Mouse (Mus musculus) heart, postnatal 0 days (tissue): ENCODE measurements around the gene Lgals9. TPM values are rescaled to one million over a fixed set of nuclear protein-coding genes. Genes with fewer than 3 reads are reported as not detected.
"Not testable (repeated sequence)": the region's sequence is repeated elsewhere in the genome, so short reads cannot be mapped to it uniquely, and the experiment has no call there.

ENCODE experiments used
- ATAC-seq: fragments of 200-750 bp; cut with Nextera tagmentation; 2 replicates; pipeline ENCODE4 v1.8.0; 2017; ENCODE audit warnings: low read depth, moderate number of reproducible peaks, moderate library complexity; ENCODE audit not compliant: insufficient read depth
- DNase-seq: peaks from one replicate; pipeline ENCODE4 v3.0.0-alpha.2; 2016; ENCODE audit warnings: low spot score
- H3K27ac ChIP-seq: fragments of 300-500 bp; sonication (generic); 2 replicates; pipeline ENCODE4 v1.5.1; 2014; ENCODE audit warnings: low read depth, mild to moderate bottlenecking
- H3K27me3 ChIP-seq: fragments of 300-500 bp; sonication (generic); 2 replicates; pipeline ENCODE4 v1.6.1; 2014; ENCODE audit warnings: low read length, mixed read lengths; ENCODE audit not compliant: control insufficient read depth, insufficient read depth
- H3K36me3 ChIP-seq: fragments of 300-500 bp; sonication (generic); replicated peaks from 2 replicates; pipeline ENCODE4 v1.6.1; 2014; ENCODE audit warnings: low read length, mixed read lengths; ENCODE audit not compliant: control insufficient read depth, insufficient read depth
- H3K4me1 ChIP-seq: fragments of 300-500 bp; sonication (generic); 2 replicates; pipeline ENCODE4 v1.6.1; 2014; ENCODE audit warnings: antibody characterized with exemption; ENCODE audit not compliant: control insufficient read depth, insufficient read depth
- H3K4me2 ChIP-seq: fragments of 300-500 bp; sonication (generic); 2 replicates; pipeline ENCODE4 v1.6.1; 2014; ENCODE audit warnings: low read depth, mild to moderate bottlenecking, low read length, moderate library complexity
- H3K4me3 ChIP-seq: fragments of 300-500 bp; sonication (generic); 2 replicates; pipeline ENCODE4 v1.5.1; 2014; ENCODE audit warnings: low read depth, low read length
- H3K9ac ChIP-seq: fragments of 300-500 bp; sonication (generic); replicated peaks from 2 replicates; pipeline ENCODE4 v1.6.1; 2014; ENCODE audit warnings: low read depth, low read length, mixed read lengths
- H3K9me3 ChIP-seq: fragments of 300-500 bp; sonication (generic); replicated peaks from 2 replicates; pipeline ENCODE4 v1.6.1; 2016; ENCODE audit warnings: low read length; ENCODE audit not compliant: control insufficient read depth
- CTCF ChIP-seq: IDR thresholded peaks from 2 replicates; pipeline ENCODE4 v1.5.1; 2016; ENCODE audit warnings: antibody characterized with exemption, control low read depth, low read depth
- EP300 ChIP-seq: IDR thresholded peaks from 2 replicates; pipeline ENCODE4 v1.6.1; 2016; ENCODE audit warnings: antibody characterized with exemption, low read depth
- WGBS: fragments of 180-500 bp; shearing (Covaris S2); extraction: QIAGEN DNeasy Blood & Tissue Kit; methylation state at CpG from one replicate; pipeline ENCODE4 v1.1.7; 2014; 5-methylcytosine and 5-hydroxymethylcytosine counted together
- polyA plus RNA-seq: library from polyadenylated mRNA; unstranded; fragments of >200 nt; fragmentation: Nextera tagmentation; extraction: Ambion mirVana; gene quantifications from 2 replicates; pipeline ENCODE4 v1.2.1, GENCODE M21; 2015
- total RNA-seq: library from RNA; depleted of rRNA; stranded (reverse); fragments of >200 nt; gene quantifications from 2 replicates; pipeline ENCODE4 v1.2.3, GENCODE M21; 2014; ENCODE audit warnings: low replicate concordance

Lgals9 gene
- total and polyA plus RNA-seq, 2 experiments from 2014 or later = 76.9 to 125 TPM

DNA sequence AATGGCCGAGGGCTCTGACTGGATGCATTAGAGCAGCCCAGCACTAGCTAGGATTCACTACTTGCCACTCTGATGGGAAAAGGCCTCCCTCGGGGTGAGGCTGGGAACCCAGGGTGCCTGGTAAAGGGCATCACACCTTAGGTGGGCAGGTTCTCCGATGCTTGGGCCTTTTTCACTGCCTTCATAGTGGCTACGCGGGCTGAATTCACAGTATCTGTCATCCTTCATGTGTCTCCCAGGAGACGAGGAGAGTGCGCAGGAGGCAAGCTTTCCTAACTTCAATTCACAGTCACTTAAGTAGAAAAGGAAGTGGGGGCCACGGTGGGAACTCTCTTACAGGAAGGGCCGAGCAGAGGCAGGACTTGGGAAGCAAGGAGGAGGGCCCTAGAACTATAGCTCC, 29.1 kb upstream of the Lgals9 start:
- Histone ChIP-seq H3K4me1 (no peaks in the 10 kb centered on the region), H3K4me3 (no peak overlapping the region), H3K36me3 (peaks cover 32% of the 10 kb centered on the region), H3K9me3 (no peaks in the 10 kb centered on the region), H3K4me2 (no peak overlapping the region), H3K27me3 (no peaks in the 10 kb centered on the region), H3K27ac (peak overlapping the region; percentile 63), H3K9ac (no peak overlapping the region)
- DNase-seq = no peak
- ATAC-seq = peak; percentile 45
- no peak for TF ChIP-seq EP300
- no peak for TF ChIP-seq CTCF
- 60% methylated on average over 9 of the region's 9 CpGs for WGBS

DNA sequence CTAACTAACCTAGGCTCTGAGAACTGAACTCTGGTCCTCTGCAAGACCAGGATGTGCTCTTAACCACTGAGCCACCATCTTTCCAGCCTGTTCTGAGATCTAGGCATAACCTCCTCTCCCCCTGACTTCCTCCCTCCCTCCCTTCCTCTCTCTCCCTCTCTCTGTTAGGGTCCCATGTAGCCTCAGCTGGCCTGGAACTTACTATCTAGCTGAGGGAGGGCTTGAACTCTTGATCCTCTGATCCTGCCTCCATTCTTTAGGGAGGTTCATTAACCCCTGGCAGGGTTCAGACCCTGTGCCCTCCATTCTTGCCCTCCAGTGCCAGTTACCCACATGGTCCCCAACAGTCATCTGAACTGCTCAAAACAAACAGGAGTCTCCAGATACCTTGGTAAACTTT, 28.3 kb upstream of the Lgals9 start:
- DNase-seq = no peak

DNA sequence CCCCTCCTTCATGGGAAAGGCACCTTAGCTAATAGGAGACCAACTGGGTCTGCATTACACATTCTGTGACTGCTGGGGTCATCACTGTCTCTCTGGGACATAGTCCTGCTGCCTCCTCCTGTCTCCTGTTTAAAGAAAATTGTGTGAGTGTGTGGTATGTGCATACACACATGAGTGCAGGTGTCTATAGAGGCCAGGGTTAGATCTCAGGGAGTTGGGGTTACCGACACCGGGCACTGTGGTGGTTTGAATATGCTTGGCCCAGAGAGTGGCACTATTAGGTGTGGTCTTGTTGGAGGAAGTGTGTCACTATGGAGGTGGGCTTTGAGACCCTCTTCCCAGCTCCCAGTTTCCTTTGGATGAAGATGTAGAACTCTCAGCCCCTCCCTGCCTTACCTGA, 27.8 kb upstream of the Lgals9 start:
- Histone ChIP-seq H3K4me3 (no peak overlapping the region), H3K27me3 (no peaks in the 10 kb centered on the region), H3K36me3 (peaks cover 22% of the 10 kb centered on the region), H3K4me1 (no peaks in the 10 kb centered on the region), H3K9ac (no peak overlapping the region), H3K27ac (no peak overlapping the region), H3K4me2 (no peak overlapping the region), H3K9me3 (no peaks in the 10 kb centered on the region)
- 100% methylated on average over 2 of the region's 2 CpGs for WGBS
- no peak for DNase-seq
- ATAC-seq = no peak
- TF ChIP-seq CTCF (no peak), EP300 (no peak)

More for the DNA sequence above, 28.3 kb upstream of the Lgals9 start:
- H3K9me3 ChIP-seq = no peaks in the 10 kb centered on the region
- H3K4me2 ChIP-seq = no peak overlapping the region
- H3K9ac ChIP-seq = no peak overlapping the region
- no peak for TF ChIP-seq EP300
- no peak for TF ChIP-seq CTCF
- H3K4me1 ChIP-seq = no peaks in the 10 kb centered on the region
- peaks cover 25% of the 10 kb centered on the region for H3K36me3 ChIP-seq
- no peak overlapping the region for H3K27ac ChIP-seq
- no peak for ATAC-seq
- no peak overlapping the region for H3K4me3 ChIP-seq
- H3K27me3 ChIP-seq = no peaks in the 10 kb centered on the region

DNA sequence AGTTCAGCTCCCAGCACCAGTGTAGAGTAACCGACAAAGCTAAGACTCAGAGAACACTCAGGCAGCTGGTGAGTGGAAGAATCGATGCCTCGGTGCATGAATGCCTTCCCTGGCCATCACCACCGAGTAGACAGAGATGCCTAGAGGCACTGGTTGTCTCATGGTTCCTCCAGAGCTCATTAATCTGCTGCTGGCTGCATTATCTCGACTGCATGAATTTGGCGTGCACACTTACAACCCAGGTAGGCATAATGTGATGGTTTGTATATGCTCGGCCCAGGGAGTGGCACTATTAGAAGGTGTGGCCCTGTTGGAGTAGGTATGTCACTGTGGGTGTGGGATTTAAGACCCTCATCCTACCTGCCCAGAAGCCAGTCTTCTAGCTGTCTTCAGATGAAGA, 24.1 kb upstream of the Lgals9 start:
- Histone ChIP-seq H3K36me3 (no peaks in the 10 kb centered on the region), H3K27me3 (no peaks in the 10 kb centered on the region), H3K9me3 (no peaks in the 10 kb centered on the region), H3K4me3 (no peak overlapping the region), H3K4me2 (no peak overlapping the region), H3K4me1 (no peaks in the 10 kb centered on the region), H3K27ac (no peak overlapping the region), H3K9ac (no peak overlapping the region)
- TF ChIP-seq EP300 (no peak), CTCF (no peak)
- ATAC-seq (no peak), DNase-seq (no peak)
- WGBS = 78% methylated on average over 7 of the region's 7 CpGs

DNA sequence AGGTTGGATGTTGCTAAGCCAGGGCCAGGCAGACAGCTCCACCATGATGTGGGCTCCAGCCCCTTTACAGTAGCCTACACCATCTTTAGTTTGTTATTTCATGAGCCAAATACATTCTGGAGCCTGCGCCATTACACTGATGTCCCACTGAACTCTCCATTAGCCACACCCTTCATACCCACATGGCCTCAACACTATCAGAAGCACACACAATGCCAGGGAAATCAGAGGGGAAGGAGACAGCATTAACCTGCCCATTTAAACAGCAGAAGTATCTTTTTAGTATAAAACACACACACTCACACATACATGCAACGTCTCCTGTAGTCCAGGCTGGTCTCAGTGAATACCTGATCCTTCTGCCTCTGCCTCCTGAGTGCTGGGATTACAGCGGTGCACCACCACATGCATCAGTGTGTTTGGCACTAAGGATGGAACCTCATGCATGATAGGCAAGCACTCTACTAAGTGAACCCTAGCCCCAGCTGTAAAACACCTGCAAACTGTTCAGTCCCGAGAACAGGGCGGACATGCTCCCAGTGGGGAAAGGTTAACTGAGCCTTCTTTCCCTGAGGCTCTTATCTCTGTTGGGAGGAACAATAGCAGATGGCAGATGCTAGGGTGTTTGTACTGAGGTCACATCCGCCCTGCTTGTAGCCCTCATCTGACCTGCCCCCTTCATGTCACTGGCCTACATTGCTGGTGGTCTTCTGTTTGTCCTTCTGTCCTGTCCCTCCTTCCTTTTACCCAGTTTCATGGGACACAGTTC, 23.4 kb upstream of the Lgals9 start:
- Histone ChIP-seq H3K9ac (no peak overlapping the region), H3K4me3 (no peak overlapping the region), H3K27me3 (no peaks in the 10 kb centered on the region), H3K4me2 (no peak overlapping the region), H3K9me3 (no peaks in the 10 kb centered on the region), H3K36me3 (no peaks in the 10 kb centered on the region), H3K27ac (peak overlapping the region; percentile 34; the same call in 1 of the 2 replicates), H3K4me1 (no peaks in the 10 kb centered on the region; the same call in 1 of the 2 replicates)
- ATAC-seq = 0 out of 2 replicates have a peak, but pooled peaks have one; percentile 27
- WGBS = 63% methylated on average over 6 of the region's 6 CpGs
- no peak for TF ChIP-seq EP300
- TF ChIP-seq CTCF = no peak
- DNase-seq = no peak

DNA sequence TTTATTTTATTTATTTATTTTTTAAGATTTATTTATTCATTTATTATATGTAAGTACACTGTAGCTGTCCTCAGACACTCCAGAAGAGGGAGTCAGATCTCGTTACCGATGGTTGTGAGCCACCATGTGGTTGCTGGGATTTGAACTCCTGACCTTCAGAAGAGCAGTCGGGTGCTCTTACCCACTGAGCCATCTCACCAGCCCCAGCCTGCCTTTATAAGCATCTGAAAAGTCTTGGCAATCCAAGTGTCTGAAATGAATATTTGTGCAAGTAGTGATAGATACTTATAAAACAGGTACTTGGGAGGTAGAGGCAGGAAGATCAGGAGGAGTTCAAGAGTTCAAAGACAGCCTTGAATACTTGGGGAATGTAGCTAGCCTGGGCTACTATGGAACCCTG, 22.6 kb upstream of the Lgals9 start:
- H3K9ac ChIP-seq, DNase-seq, H3K27me3 ChIP-seq, H3K4me3 ChIP-seq, H3K27ac ChIP-seq, H3K4me2 ChIP-seq, ATAC-seq, H3K4me1 ChIP-seq, H3K9me3 ChIP-seq, H3K36me3 ChIP-seq: not testable (repeated sequence)
- WGBS = 77% methylated on average over 3 of the region's 3 CpGs
